Mouse (Mus musculus) gastrocnemius, postnatal 36 days (tissue): ENCODE measurements around the gene Olfr773. TPM values are rescaled to one million over a fixed set of nuclear protein-coding genes. Genes with fewer than 3 reads are reported as not detected.
"Not testable (repeated sequence)": the region's sequence is repeated elsewhere in the genome, so short reads cannot be mapped to it uniquely, and the experiment has no call there.

Source experiments
- DNase-seq, 2 experiments: peaks; one replicate each; pipeline ENCODE4 v3.0.0; 2022
- intact Hi-C: fragments of 180-260 bp; cut with DNase I; formaldehyde crosslinking; loops from one replicate; pipeline ENCODE4 v1.15.1; 2025
- long read RNA-seq, 2 experiments: library from polyadenylated mRNA; stranded (forward); transcript quantifications; one replicate each; pipeline ENCODE4 v2.0.0; 2021
- total RNA-seq, 2 experiments: library from RNA; stranded (reverse); gene quantifications; 2 replicates each; pipeline ENCODE4 v1.2.3; 2021

The Olfr773 gene
- total RNA-seq: not detected
- long read RNA-seq, experiment 1: 0 reads
- long read RNA-seq, experiment 2: 0 reads

GRCm38 (mm10) chr10:129187319-129187718, at the start of gene Olfr773:
Gene Olfr773 (minus strand): TSS chr10:129187419.
- DNase-seq, intact Hi-C loops: not testable (repeated sequence)

DNA sequence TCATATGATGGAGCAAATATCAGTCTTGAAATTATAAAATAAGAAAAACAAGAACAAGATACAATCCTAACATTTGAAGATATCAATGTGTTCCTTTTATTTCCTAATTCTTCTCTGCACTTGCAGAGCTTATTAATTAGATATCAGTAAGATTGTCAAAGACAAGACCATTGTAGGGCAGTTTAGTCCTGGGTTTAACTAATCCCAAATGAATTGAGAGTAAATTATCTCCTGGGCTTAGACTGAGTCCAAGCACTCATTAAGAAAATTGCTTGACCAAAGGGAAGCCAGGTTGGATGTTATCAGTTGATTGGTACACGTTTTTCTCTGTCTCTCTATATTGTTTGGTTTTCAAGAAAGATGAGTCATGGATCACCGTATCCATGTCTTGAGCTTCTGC, 48.7 kb upstream of the Olfr773 start, which contains the start of gene Olfr774:
TSS of gene Olfr774 (plus strand) at position 301 of the 400 bp plus-strand sequence.
- intact Hi-C loops: no loop called here
- DNase-seq: no peak

- intact Hi-C loops: no loop called here
These were observed 43.5 kb upstream of the Olfr773 start for GRCm38 (mm10) chr10:129230737-129231136.

DNA sequence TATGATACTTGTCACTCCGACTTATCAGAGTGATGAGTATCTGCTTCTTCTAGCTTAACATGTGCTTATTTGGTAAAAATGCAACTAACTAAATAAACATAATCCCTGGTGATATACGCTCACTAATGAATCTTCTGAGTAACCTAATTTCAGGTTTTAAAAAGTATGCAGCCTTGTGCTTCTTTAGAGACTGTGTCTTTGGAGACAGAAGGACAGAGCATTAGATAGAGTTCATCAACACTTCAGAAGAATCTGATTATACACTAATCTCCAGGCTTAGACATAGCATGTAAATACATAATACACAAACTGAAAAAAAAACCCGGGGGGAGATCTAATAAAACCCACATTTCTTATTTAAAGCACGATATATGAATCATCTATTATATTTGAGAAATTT, 9.4 kb downstream of the Olfr773 start, which contains the start of gene Olfr772:
TSS of gene Olfr772 (minus strand) at position 101 of the 400 bp plus-strand sequence.
- DNase-seq, intact Hi-C loops: not testable (repeated sequence)

More at GRCm38 (mm10) chr10:129230737-129231136, 43.5 kb upstream of the Olfr773 start:
- no peak for DNase-seq

DNA sequence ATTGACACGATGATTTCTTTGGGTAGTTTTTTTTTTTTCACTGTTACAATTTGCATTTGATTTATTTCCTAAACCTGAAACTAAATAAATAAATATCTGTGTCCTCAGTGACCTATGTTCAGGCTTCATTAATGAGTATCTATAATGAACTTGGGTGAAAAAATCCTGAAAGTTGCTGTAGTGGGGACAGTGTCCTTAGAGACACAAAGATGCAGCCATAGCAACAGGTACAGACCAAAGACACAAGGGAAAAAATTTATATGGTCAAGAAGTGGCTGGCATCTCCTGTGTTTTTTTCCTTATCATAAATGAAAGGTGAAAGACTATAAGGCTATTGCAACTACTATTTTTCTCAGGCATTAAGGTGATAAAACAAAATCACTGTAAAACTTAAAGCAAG, 22.6 kb downstream of the Olfr773 start, which contains the start of gene Olfr771:
TSS of gene Olfr771 (minus strand) at position 101 of the 400 bp plus-strand sequence.
- DNase-seq: no peak
- intact Hi-C loops: no loop called here

GRCm38 (mm10) chr10:129138898-129139297, 48.3 kb downstream of the Olfr773 start, which contains the start of gene Olfr770:
Gene Olfr770 (minus strand): TSS chr10:129138998.
- intact Hi-C loops: no loop called here
- DNase-seq: no peak

Other genes starting within 250 kb of the Olfr773 start
- under 1 TPM in 1 of 2 experiments, not detected in 1; 0.28 TPM for gene Mettl7b, start 226.4 kb downstream of the Olfr773 start, total RNA-seq
- gene Olfr9, start 198.0 kb downstream of the Olfr773 start, total RNA-seq: not detected
- not detected for gene Olfr763, start 176.6 kb downstream of the Olfr773 start, total RNA-seq
- gene Olfr764-ps1, start 147.5 kb downstream of the Olfr773 start, total RNA-seq: not detected
- not detected for gene Olfr765, start 137.4 kb downstream of the Olfr773 start, total RNA-seq
- gene Olfr766-ps1, start 118.4 kb downstream of the Olfr773 start, total RNA-seq: not detected
- gene Olfr767, start 104.5 kb downstream of the Olfr773 start, total RNA-seq: not detected
- not detected for gene Olfr768, start 88.0 kb downstream of the Olfr773 start, total RNA-seq
- gene Olfr769, start 69.6 kb downstream of the Olfr773 start, total RNA-seq: not detected
- not detected for gene Olfr770, start 48.4 kb downstream of the Olfr773 start, total RNA-seq
- not detected for gene Olfr771, start 22.7 kb downstream of the Olfr773 start, total RNA-seq
- gene Olfr772, start 9.5 kb downstream of the Olfr773 start, total RNA-seq: not detected
- not detected for gene Olfr774, start 48.8 kb upstream of the Olfr773 start, total RNA-seq
- not detected for gene Olfr775, start 61.0 kb upstream of the Olfr773 start, total RNA-seq
- gene Olfr776, start 71.7 kb upstream of the Olfr773 start, total RNA-seq: not detected
- not detected for gene Olfr777, start 84.1 kb upstream of the Olfr773 start, total RNA-seq
- gene Olfr780, start 130.7 kb upstream of the Olfr773 start, total RNA-seq: not detected
- gene Olfr781, start 141.4 kb upstream of the Olfr773 start, total RNA-seq: not detected
- gene Olfr782, start 161.4 kb upstream of the Olfr773 start, total RNA-seq: not detected
- gene Olfr784, start 196.7 kb upstream of the Olfr773 start, total RNA-seq: under 1 TPM in 1 of 2 experiments, not detected in 1; 0.10 TPM
- not detected for gene Olfr785, start 218.0 kb upstream of the Olfr773 start, total RNA-seq
- not detected for gene Olfr786, start 239.9 kb upstream of the Olfr773 start, total RNA-seq